Mouse (Mus musculus) kidney, postnatal 4 days (tissue): ENCODE data around the gene Rbpms2.
"Not testable (repeated sequence)": the region's sequence is repeated elsewhere in the genome, so short reads cannot be mapped to it uniquely, and the experiment has no call there.

Experiments
- DNase-seq, 2 experiments: peaks; one replicate each; pipeline ENCODE4 v3.0.0; 2021; ENCODE audit warnings: mixed read lengths in 2 of 2

The Rbpms2 gene

DNA sequence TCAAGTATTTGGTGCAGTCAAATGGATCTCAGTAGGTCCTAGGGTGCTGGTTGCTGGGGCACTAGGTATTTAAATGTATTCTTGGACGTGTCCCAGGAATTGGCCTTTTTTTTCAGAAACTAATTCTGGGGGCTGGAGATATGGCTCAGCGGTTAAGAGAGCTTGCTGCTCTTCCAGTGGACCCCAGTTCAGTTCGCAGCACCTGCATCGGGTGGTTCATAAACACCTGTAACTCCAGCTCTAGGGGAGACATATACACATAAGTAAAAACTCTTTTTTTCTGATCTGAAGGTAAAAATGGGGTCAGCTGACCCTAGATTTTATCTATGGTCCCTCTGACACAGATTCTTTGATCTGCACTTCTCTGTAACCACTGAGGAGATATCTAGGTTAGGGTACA lies 8.3 kb upstream of the Rbpms2 start:
- no peak for DNase-seq

DNA sequence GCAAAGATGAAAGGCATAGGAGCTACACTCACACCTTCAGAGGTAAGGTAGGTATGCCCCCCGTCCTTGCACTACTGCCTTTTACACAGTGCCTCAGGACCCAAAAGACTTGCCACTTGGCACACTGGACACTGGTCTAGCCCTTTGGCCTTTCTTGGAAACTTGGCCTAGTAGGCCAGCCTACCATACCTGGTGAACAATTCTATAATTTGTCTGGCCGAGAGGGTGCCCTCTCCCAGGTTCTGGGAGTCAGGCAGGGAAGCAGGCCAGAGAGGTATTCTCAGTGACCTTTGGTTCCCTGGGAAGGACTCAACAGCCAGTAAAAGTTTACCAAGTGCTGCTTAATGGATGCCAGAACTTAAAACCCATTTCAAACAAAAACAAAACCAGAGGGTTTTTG lies 7.8 kb upstream of the Rbpms2 start:
- no peak for DNase-seq

DNA sequence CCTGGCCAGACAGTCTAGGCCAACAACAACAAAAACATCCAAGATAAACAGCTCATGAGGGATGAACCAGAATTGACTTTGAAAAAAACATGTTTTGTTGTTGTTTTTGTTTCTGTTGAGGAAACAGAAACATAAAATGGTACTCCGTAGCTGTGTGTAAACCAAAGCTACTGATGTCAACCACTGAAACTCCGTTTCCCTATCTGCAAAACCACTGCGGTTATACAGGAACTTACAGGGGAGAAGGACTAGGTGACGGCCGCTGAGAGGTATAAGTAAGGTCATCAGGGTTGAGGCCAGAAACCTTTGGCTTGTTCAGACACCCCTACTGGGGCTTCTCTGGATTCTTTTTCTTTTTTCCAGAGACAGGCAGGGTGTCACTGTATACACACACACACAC lies 6.6 kb upstream of the Rbpms2 start:
- no peak for DNase-seq

DNA sequence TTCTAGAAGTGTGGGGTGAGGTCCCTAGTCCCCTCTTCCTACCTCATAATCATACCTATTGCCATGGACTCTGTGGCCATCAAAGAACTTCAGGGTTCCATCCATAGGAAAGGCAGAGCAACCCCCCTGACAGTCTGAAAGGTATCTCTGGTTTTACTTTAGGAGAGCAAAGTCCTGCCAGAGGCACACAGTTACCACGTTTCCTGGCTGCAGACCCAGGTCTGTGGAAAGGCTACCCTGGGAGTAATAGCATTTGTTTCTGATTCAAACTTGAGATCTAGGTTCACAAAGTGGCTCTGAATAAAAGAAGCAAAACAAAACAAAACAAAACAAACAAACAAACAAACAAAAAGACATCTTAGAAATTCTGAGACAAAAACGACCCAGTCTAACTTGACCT lies 5.2 kb upstream of the Rbpms2 start:
- DNase-seq, result no peak

GRCm38 (mm10) chr9:65629767-65630630 lies 551 bp downstream of the Rbpms2 start:
- DNase-seq, result peak; percentile 73 to 84

GRCm38 (mm10) chr9:65630631-65631353 lies 1.3 kb downstream of the Rbpms2 start:
- DNase-seq, result peak; percentile 62 to 77

DNA sequence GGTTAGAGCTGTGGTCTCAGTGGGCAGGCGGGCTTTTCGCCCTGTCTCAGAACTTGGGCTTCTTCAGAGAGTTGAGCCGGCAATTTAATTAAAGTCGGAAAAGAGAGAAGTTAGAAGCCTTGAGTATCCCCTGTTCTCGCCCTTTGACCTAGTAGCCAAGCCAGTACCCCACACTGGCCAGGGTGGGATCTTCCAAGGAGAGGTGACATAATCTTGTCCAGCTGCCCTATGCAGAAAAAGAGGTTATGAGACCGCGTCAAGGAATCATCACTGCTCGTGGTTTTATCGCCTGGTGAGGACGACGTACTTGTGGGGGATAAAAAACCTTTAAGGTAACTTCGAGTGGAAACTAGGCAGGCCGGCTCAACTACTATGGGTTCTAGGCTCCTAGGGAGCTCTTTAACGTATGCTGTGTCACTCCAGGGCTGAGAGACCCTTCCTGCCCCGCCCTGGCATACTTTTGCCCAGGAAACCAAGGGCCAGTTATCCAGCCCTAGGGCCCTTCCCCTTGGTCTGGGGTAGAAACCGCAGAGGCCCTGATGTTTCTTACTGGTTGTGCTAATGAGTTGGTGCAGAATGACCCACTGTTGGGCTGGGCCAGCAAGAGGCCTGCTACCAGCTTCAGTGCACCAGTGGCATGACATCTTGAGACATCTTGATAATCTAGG lies 2.0 kb downstream of the Rbpms2 start:
- DNase-seq, result no peak

DNA sequence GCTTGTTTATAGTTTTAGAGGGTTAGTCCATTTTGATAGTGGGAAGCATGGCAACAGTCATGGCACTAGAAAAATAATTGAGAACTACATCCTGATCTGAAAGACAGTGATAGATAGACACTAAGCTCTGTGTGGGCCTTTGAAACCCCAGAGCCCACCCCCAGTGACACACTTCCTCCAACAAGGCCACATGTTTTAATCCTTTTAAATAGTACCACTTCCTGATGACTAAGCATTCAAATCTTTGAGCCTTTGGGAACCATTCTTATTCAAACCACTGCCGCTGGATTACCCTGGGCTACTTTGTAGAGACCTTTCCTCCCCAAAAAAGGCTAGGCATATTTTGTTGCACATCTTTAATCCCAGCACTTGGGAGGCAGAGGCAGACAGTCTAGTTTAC lies 6.3 kb downstream of the Rbpms2 start:
- no peak for DNase-seq

DNA sequence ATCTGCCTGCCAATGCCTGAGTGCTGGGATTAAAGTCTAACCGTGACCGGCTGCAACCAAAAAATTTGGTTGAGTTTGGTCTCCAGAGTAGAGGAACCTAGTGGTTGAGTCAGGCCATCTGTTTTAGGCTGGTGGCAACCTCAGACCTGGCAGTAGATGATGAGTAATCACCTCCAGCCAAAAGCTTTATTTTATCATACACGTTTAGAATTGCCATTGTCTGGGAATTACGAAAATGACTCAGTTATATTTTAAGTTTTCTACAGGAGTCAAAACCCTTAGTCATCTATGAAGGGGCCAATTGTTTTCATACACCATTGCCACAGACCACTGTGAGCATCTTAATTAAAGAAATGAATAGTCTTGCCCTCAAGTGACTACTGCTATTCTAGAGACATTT lies 7.5 kb downstream of the Rbpms2 start:
- no peak for DNase-seq

GRCm38 (mm10) chr9:65639065-65639464 lies 9.6 kb downstream of the Rbpms2 start:
- no peak for DNase-seq

GRCm38 (mm10) chr9:65640838-65641410 lies 11.5 kb downstream of the Rbpms2 start:
- DNase-seq, result peak; percentile 26 to 52

DNA sequence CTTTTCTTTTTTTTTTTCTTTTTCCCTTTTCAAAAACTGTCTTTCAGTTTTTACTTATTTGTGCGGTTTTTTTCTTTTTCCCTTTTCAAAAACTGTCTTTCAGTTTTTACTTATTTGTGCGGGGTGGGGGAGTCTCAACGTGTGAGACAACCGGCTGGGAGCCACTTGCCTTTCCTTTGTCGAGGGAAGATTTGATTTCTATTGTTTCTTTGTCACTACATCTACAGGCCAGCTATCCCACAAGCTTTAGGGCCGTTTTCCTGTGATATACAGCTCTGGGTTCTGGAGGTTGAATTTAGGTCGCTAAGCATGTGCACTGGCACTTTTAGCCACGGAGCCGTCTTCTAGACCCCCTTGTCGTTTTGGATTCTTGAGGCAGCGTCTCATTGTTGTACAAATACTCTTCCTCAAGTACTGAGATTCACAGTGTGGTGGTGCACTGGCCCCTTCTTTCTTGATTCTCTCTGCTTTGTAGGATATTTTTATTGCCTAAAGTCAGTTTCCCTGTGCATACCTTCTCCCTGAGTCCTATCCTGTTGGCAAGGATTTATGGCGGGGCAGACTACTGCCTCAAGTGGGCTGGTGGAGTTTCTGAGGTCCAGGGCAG lies 12.1 kb downstream of the Rbpms2 start:
- DNase-seq, result no peak

- no peak for DNase-seq
These were observed 13.1 kb downstream of the Rbpms2 start for GRCm38 (mm10) chr9:65642546-65642945.

GRCm38 (mm10) chr9:65644960-65645359 lies 15.5 kb downstream of the Rbpms2 start:
- no peak for DNase-seq

- peak; percentile 30 to 39 for DNase-seq
These were observed 16.5 kb downstream of the Rbpms2 start for GRCm38 (mm10) chr9:65645984-65646383.

GRCm38 (mm10) chr9:65646782-65647181 lies 17.3 kb downstream of the Rbpms2 start:
- no peak for DNase-seq

DNA sequence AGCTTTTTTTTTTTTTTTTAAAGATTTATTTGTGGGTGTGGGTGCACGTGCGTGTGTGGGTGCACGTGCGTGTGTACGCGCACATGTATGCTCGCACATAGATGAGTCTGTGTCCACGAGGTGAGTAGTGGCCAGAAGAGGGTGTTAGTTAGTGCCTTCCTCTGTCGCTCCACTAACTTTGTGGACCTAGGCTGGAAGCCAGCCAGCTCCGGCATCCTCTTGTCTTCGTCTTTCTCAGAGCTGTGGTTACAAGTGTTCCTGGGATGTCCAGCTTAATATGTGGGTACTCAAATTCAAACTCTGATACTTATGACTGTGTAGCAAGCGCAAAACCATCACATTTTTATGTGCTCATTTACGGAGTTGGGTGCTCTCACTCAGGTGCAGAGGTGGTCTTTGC lies 19.3 kb downstream of the Rbpms2 start:
- DNase-seq, result no peak

DNA sequence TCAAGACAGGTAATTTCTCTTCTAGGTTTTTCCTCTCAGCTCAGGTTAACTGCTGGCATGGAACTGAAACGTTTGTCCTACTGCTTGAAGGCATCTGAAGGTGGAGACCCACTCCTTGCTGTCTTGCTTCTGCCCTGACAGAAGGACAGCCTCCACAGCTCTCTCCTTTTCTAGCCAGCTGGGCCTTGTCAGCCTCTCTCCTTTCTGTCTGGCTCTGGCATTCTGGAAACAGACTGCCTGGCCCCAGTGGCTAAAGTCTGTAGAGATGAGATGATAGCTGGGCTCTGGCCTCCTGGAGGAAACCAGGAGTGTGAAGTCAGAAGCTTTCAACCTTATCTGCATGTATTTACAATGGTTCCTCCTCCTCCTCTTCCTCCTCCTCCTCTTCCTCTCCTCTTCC lies 20.5 kb downstream of the Rbpms2 start:
- peak; percentile 62 to 65 for DNase-seq

DNA sequence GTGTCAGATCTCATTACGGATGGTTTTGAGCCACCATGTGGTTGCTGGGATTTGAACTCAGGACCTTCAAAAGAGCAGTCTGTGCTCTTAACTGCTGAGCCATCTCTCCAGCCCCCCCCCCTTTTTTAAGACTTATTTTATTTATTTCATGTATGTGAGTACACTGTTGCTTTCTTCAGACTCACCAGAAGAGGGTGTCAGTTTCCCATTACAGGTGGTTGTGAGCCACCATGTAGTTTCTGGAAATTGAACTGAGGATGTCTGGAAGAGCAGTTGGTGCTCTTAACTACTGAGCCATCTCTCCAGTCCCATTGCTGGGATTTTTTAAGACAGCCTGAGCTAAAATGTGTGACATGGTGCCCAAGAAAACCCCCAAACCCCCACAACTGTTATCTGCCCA lies 22.5 kb downstream of the Rbpms2 start:
- DNase-seq, result not testable (repeated sequence)

- DNase-seq, result no peak
These were observed 24.3 kb downstream of the Rbpms2 start for GRCm38 (mm10) chr9:65653741-65654140.

GRCm38 (mm10) chr9:65654700-65655237 lies 25.3 kb downstream of the Rbpms2 start:
- DNase-seq, result no peak

GRCm38 (mm10) chr9:65655540-65655939 lies 26.1 kb downstream of the Rbpms2 start:
- DNase-seq, result no peak

DNA sequence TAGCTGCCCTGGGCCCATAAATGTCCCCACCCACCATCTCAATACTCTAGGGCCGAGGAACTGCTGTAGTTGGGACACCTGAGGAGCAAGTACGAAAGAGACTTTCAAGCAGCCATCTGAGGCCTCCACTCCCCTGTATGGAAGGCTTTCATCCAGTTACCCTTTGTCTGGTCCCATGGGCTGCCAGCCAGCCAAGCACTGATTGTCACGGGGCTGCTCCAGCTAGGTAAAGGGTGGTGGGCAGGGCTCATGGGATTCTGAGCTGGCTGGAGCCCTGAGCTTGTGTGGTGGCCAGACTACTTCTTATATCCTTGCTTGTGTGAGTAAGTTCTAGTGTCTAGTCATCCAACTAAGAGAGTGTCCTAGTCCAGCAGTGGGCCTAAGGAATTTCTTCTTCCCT lies 27.8 kb downstream of the Rbpms2 start:
- DNase-seq, result no peak
